Mouse (Mus musculus): ENCODE measurements around the gene Tmem255a. TPM values are rescaled to one million over a fixed set of nuclear protein-coding genes. Genes with fewer than 3 reads are reported as not detected.

Gene Tmem255a
- polyA plus RNA-seq, 1 experiment from 2014 or later, result 30.6 TPM

Other genes starting within 250 kb of the Tmem255a start
- not detected in 2 replicates for gene Btg1-ps1, start 233.6 kb downstream of the Tmem255a start, polyA plus RNA-seq (2015; fragmentation: Nextera tagmentation; extraction: Ambion mirVana)
- not detected in 2 replicates for gene Btg1-ps2, start 209.3 kb downstream of the Tmem255a start, polyA plus RNA-seq (2015; fragmentation: Nextera tagmentation; extraction: Ambion mirVana)
- not detected in 2 replicates for gene Rhox10, start 186.0 kb downstream of the Tmem255a start, polyA plus RNA-seq (2015; fragmentation: Nextera tagmentation; extraction: Ambion mirVana)
- not detected in 2 replicates for gene Rhox11, start 167.3 kb downstream of the Tmem255a start, polyA plus RNA-seq (2015; fragmentation: Nextera tagmentation; extraction: Ambion mirVana)
- not detected in 2 replicates for gene Rhox12, start 141.5 kb downstream of the Tmem255a start, polyA plus RNA-seq (2015; fragmentation: Nextera tagmentation; extraction: Ambion mirVana)
- not detected in 2 replicates for gene Rhox13, start 131.2 kb downstream of the Tmem255a start, polyA plus RNA-seq (2015; fragmentation: Nextera tagmentation; extraction: Ambion mirVana)
- 3.6 and 3.8 TPM in 2 replicates for gene Zbtb33, start 62.6 kb downstream of the Tmem255a start, polyA plus RNA-seq (2015; fragmentation: Nextera tagmentation; extraction: Ambion mirVana)
- gene Atp1b4, start 63.7 kb upstream of the Tmem255a start, polyA plus RNA-seq (2015; fragmentation: Nextera tagmentation; extraction: Ambion mirVana), result 0.25 TPM in 1 of 2 replicates, not detected in the other
- 149 and 158 TPM in 2 replicates for gene Lamp2, start 204.0 kb upstream of the Tmem255a start, polyA plus RNA-seq (2015; fragmentation: Nextera tagmentation; extraction: Ambion mirVana)